ENCODE assay signal across 9 mouse cellular contexts in the genomic region with DNA sequence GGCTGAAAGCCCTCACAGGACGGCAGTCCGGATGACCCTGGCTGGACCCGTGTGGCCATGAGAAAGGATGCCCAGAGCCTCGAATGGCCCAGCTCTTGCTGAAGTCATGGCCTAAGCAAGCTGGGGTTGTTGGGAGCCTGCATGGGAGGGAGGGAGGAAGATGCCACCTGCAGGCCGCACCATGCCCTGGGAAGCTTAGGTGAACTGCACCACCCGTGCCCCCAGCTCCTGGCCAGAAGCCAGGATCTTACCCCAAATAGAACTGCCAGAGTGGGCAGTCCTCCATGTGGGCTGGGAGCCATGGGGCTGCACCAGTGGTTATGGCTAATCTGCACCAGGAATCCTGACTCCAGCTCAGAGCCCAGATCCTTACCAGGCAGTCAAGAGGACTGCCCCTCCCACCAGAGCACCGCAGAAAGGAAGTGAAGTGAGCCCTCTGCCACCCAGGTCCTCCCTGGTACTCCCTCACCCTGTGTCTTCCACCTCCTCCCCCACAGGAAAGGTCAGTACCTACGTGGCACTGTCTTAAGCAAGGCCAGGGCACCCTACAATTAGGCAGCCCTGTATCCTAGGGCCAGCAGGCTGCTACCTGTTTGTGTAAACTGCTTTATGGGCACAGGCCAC. TPM values are rescaled to one million over a fixed set of nuclear protein-coding genes. Genes with fewer than 3 reads are reported as not detected.
DNase-seq lines count a peak whose midpoint lies in the region; ATAC-seq and TF ChIP-seq lines count a peak whose summit lies in the region.
"Had no signal": no experiment of that assay in that cellular context is flagged by ENCODE, and none has a peak within 500 bp of the region (broad histone marks: within the 10 kb centered on the region; RNA-seq: fewer than 3 reads in every experiment).

No protein-coding gene starts in this region.

- H3K4me2 ChIP-seq in liver, embryonic 11.5 days = no peak overlapping the region

- H3K4me3 ChIP-seq in liver, adult 2 months (ENCODE audit: insufficient read depth, low read depth, low read length) = no peak overlapping the region
- no peak overlapping the region for H3K4me3 ChIP-seq in liver, embryonic 11.5 days (ENCODE audit: low read depth, low read length)

- TF ChIP-seq POLR2A in liver, adult 2 months (IDR thresholded peaks at IDR 0.05; ENCODE audit: extremely low read depth, insufficient read depth, low read length) = no peak

- TF ChIP-seq CTCF in liver, adult 2 months (IDR thresholded peaks at IDR 0.05; ENCODE audit: low read depth, low read length) = peak; percentile 44

- peaks cover 36% of the 10 kb centered on the region for H3K4me1 ChIP-seq in liver, adult 2 months (ENCODE audit: control insufficient read depth, insufficient read depth, low read length)
- peaks cover 30% of the 10 kb centered on the region for H3K4me1 ChIP-seq in liver, embryonic 11.5 days (replicated peaks; ENCODE audit: control insufficient read depth, insufficient read depth, low read length)

- no peaks in the 10 kb centered on the region; the same call in 1 of the 2 replicates for H3K36me3 ChIP-seq in liver, adult 2 months (ENCODE audit: control insufficient read depth, insufficient read depth, low read length)
- peaks cover 29% of the 10 kb centered on the region for H3K36me3 ChIP-seq in liver, embryonic 11.5 days (ENCODE audit: control insufficient read depth, insufficient read depth, low read length)

- no peak overlapping the region for H3K27ac ChIP-seq in liver, adult 2 months (replicated peaks; ENCODE audit: insufficient read depth, low read depth, low read length)
- H3K27ac ChIP-seq in liver, embryonic 11.5 days (ENCODE audit: low read depth, low read length) = no peak overlapping the region
- H3K27ac ChIP-seq: macrophage had no signal

- H3K9me3 ChIP-seq in liver, embryonic 11.5 days (ENCODE audit: control insufficient read depth, low read length) = no peaks in the 10 kb centered on the region

- DNase-seq in cerebellum, postnatal 10 days = peak; percentile 69 to 71
- DNase-seq in cerebellum, adult 8-10 months = no peak
- DNase-seq in liver, adult 2 months (ENCODE audit: extremely low read depth, low read depth, low spot score) = no peak
- DNase-seq in liver, embryonic 11.5 days (ENCODE audit: low spot score) = no peak
- peak; percentile 70 for DNase-seq in Muller cell, postnatal 12 days (ENCODE audit: inconsistent ontology term)
- peak; percentile 83 for DNase-seq in heart, postnatal 4 days
- DNase-seq in frontal cortex, postnatal 10 days (ENCODE audit: low spot score in 2 of 2) = no peak
- DNase-seq in frontal cortex, postnatal 36 days (ENCODE audit: low spot score in 2 of 2) = no peak

- H3K9ac ChIP-seq in liver, adult 2 months (ENCODE audit: low read depth, low read length) = no peak overlapping the region
- H3K9ac ChIP-seq in liver, embryonic 11.5 days (ENCODE audit: low read depth, low read length) = no peak overlapping the region

- peaks cover 7% of the 10 kb centered on the region; the same call in 1 of the 2 replicates for H3K79me2 ChIP-seq in liver, adult 2 months (ENCODE audit: control insufficient read depth, insufficient read depth, low read length)

- H3K27me3 ChIP-seq in liver, adult 2 months (ENCODE audit: control insufficient read depth, insufficient read depth, low read length) = no peaks in the 10 kb centered on the region
- H3K27me3 ChIP-seq in liver, embryonic 11.5 days (replicated peaks; ENCODE audit: control insufficient read depth, insufficient read depth, low read length) = peaks cover 27% of the 10 kb centered on the region

- WGBS in liver, adult 2 months = 39% methylated on average over 8 of the region's 8 CpGs
- WGBS in liver, embryonic 11.5 days = 77% methylated on average over 8 of the region's 8 CpGs

- no peak for ATAC-seq in liver, embryonic 11.5 days (replicated peaks; ENCODE audit: low FRiP score)

RNA-seq across cellular contexts. Expression of a gene that starts 5.1 kb away (rescaled TPM):
- total RNA-seq in liver, adult 2 months (2014; rRNA removed) = 144 and 218 TPM in 2 replicates
- polyA plus RNA-seq in liver, adult 2 months (2012; rRNA removed) = 1,387 and 1,558 TPM in 2 replicates
- polyA plus RNA-seq in liver, embryonic 11.5 days (2014; fragmentation: Nextera tagmentation; extraction: Ambion mirVana) = 482 and 514 TPM in 2 replicates
- 1,000 to 10,000 TPM in 1 of 2 experiments, 100 to 1,000 TPM in 1; 966 to 1,003 TPM for total RNA-seq in heart, postnatal 4 days (2021)

RNA-seq across cellular contexts. Expression of a gene that starts 7.3 kb away (rescaled TPM):
- 0.47 and 0.55 TPM in 2 replicates for total RNA-seq in liver, adult 2 months (2014; rRNA removed)
- 1.2 TPM in 2 replicates for polyA plus RNA-seq in liver, adult 2 months (2012; rRNA removed)
- 2.8 and 3.1 TPM in 2 replicates for polyA plus RNA-seq in liver, embryonic 11.5 days (2014; fragmentation: Nextera tagmentation; extraction: Ambion mirVana)
- 1 to 10 TPM; 3.7 to 5.1 TPM for total RNA-seq in heart, postnatal 4 days (2021)

RNA-seq across cellular contexts. Expression of a gene that starts 14.7 kb away (rescaled TPM):
- 6.9 and 11.6 TPM in 2 replicates for total RNA-seq in liver, adult 2 months (2014; rRNA removed)
- 27.4 and 38.8 TPM in 2 replicates for polyA plus RNA-seq in liver, adult 2 months (2012; rRNA removed)
- 19.2 and 20.1 TPM in 2 replicates for polyA plus RNA-seq in liver, embryonic 11.5 days (2014; fragmentation: Nextera tagmentation; extraction: Ambion mirVana)
- total RNA-seq in heart, postnatal 4 days (2021) = 100 to 1,000 TPM; 145 to 163 TPM

RNA-seq across cellular contexts. Expression of a gene that starts 17.7 kb away (rescaled TPM):
- total RNA-seq in liver, adult 2 months (2014; rRNA removed) = 71.5 and 75.0 TPM in 2 replicates
- polyA plus RNA-seq in liver, adult 2 months (2012; rRNA removed) = 96.8 and 110 TPM in 2 replicates
- polyA plus RNA-seq in liver, embryonic 11.5 days (2014; fragmentation: Nextera tagmentation; extraction: Ambion mirVana) = 25.1 and 33.5 TPM in 2 replicates
- total RNA-seq in heart, postnatal 4 days (2021) = 10 to 100 TPM; 98.7 to 99.9 TPM

RNA-seq across cellular contexts. Expression of a gene that starts 28.0 kb away (rescaled TPM):
- total RNA-seq in liver, adult 2 months (2014; rRNA removed) = 8.9 and 11.8 TPM in 2 replicates
- 19.2 and 25.9 TPM in 2 replicates for polyA plus RNA-seq in liver, adult 2 months (2012; rRNA removed)
- polyA plus RNA-seq in liver, embryonic 11.5 days (2014; fragmentation: Nextera tagmentation; extraction: Ambion mirVana) = 17.7 and 19.2 TPM in 2 replicates
- 10 to 100 TPM; 19.0 to 19.4 TPM for total RNA-seq in heart, postnatal 4 days (2021)

Comparison
In these comparisons a context has a peak if more than half of its experiments do, and no peak if none do; other contexts are left out.
1. DNase-seq: peak in cerebellum, postnatal 10 days (2 of 2), Muller cell, postnatal 12 days (single experiment) and heart, postnatal 4 days (single experiment); none in cerebellum, adult 8-10 months (single experiment), liver, adult 2 months (single experiment), liver, embryonic 11.5 days (single experiment), frontal cortex, postnatal 10 days (0 of 2) and frontal cortex, postnatal 36 days (0 of 2).
2. RNA of a gene that starts 14.7 kb away (total RNA-seq): 145 to 163 TPM in heart, postnatal 4 days; 6.9 to 11.6 TPM in liver, adult 2 months; every median in the first group is over 10 times any median in the second.